Mouse (Mus musculus) forebrain, postnatal 0 days (tissue): ENCODE data around the gene Med10. TPM values are rescaled to one million over a fixed set of nuclear protein-coding genes. Genes with fewer than 3 reads are reported as not detected.

Source experiments
- ATAC-seq: fragments of 200-750 bp; cut with Nextera tagmentation; 2 replicates; pipeline ENCODE4 v1.8.0; 2017; ENCODE audit warnings: mild to moderate bottlenecking, moderate library complexity
- DNase-seq: peaks from one replicate; pipeline ENCODE4 v3.0.0-alpha.2; 2015
- H3K27ac ChIP-seq: fragments of 300-500 bp; sonication (generic); 2 replicates; pipeline ENCODE4 v1.5.1; 2014; ENCODE audit warnings: low read depth, mild to moderate bottlenecking, antibody characterized with exemption, low read length, moderate library complexity, mixed read lengths
- H3K27me3 ChIP-seq: fragments of 300-500 bp; sonication (generic); 2 replicates; pipeline ENCODE4 v1.6.1; 2014; ENCODE audit warnings: mild to moderate bottlenecking, low read length, mixed read lengths; ENCODE audit not compliant: insufficient read depth
- H3K36me3 ChIP-seq: fragments of 300-500 bp; sonication (generic); 2 replicates; pipeline ENCODE4 v1.6.1; 2014; ENCODE audit warnings: mild to moderate bottlenecking, moderate library complexity; ENCODE audit not compliant: insufficient read depth
- H3K4me1 ChIP-seq: fragments of 300-500 bp; sonication (generic); 2 replicates; pipeline ENCODE4 v1.6.1; 2014; ENCODE audit warnings: antibody characterized with exemption; ENCODE audit not compliant: insufficient read depth
- H3K4me2 ChIP-seq: fragments of 300-500 bp; sonication (generic); 2 replicates; pipeline ENCODE4 v1.6.1; 2014; ENCODE audit warnings: low read depth, mild to moderate bottlenecking, moderate library complexity
- H3K4me3 ChIP-seq: fragments of 300-500 bp; sonication (generic); 2 replicates; pipeline ENCODE4 v1.5.1; 2014; ENCODE audit warnings: low read depth, low read length, mixed read lengths
- H3K9ac ChIP-seq: fragments of 300-500 bp; sonication (generic); 2 replicates; pipeline ENCODE4 v1.6.1; 2014; ENCODE audit warnings: mild to moderate bottlenecking
- H3K9me3 ChIP-seq: fragments of 300-500 bp; sonication (generic); 2 replicates; pipeline ENCODE4 v1.6.1; 2016; ENCODE audit warnings: low read length
- CTCF ChIP-seq: sonication (generic); IDR thresholded peaks from 2 replicates; pipeline ENCODE4 v1.5.1; 2016; ENCODE audit warnings: antibody characterized with exemption, control low read depth, low read depth
- WGBS: fragments of 180-500 bp; shearing (Covaris S2); extraction: QIAGEN DNeasy Blood & Tissue Kit; methylation state at CpG from one replicate; pipeline ENCODE4 v1.1.7; 2014; 5-methylcytosine and 5-hydroxymethylcytosine counted together
- polyA plus RNA-seq: library from polyadenylated mRNA; unstranded; fragments of >200 nt; fragmentation: Nextera tagmentation; extraction: Ambion mirVana; gene quantifications from 2 replicates; pipeline ENCODE4 v1.2.1, GENCODE M21; 2015
- total RNA-seq: library from RNA; depleted of rRNA; stranded (reverse); fragments of >200 nt; gene quantifications from 2 replicates; pipeline ENCODE4 v1.2.3, GENCODE M21; 2014

The Med10 gene
- total and polyA plus RNA-seq, 2 experiments from 2014 or later: 58.5 to 174 TPM

- H3K9ac ChIP-seq: no peak overlapping the region
- no peak for TF ChIP-seq CTCF
- no peak overlapping the region for H3K4me2 ChIP-seq
- H3K27ac ChIP-seq: no peak overlapping the region
- WGBS: 83% methylated on average over 4 of the region's 4 CpGs
- H3K4me1 ChIP-seq: no peaks in the 10 kb centered on the region
- ATAC-seq (no peak), DNase-seq (no peak)
- H3K36me3 ChIP-seq: no peaks in the 10 kb centered on the region
- H3K4me3 ChIP-seq: no peak overlapping the region
- no peaks in the 10 kb centered on the region for H3K9me3 ChIP-seq
- H3K27me3 ChIP-seq: no peaks in the 10 kb centered on the region
Observed at GRCm38 (mm10) chr13:69772358-69772757, 29.8 kb upstream of the Med10 start.

DNA sequence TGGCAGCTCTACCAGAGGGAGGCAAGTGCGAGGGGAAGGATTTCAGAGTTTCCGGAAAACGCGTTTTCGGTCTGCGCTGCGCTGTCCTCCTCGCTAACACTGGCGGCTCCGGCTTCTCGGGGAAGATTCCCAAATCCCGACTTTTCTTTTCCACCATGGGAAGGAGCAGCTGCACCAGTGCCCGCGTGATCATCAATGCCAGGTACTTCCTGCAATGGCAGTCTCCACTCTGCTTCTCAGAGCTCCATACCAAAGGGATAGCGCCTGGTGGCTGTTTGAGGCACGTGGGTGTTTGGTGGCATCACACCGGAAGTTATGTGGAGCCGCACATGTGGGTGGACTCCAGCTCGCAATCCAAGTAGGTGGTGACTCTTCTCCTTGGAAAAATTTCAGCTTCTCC is 24.0 kb upstream of the Med10 start:
- Histone ChIP-seq H3K27me3 (no peaks in the 10 kb centered on the region), H3K9ac (no peak overlapping the region), H3K27ac (no peak overlapping the region), H3K36me3 (no peaks in the 10 kb centered on the region), H3K9me3 (no peaks in the 10 kb centered on the region), H3K4me2 (no peak overlapping the region), H3K4me1 (no peaks in the 10 kb centered on the region), H3K4me3 (no peak overlapping the region)
- TF ChIP-seq CTCF: no peak
- ATAC-seq (peak; percentile 56; the same call in 1 of the 2 replicates), DNase-seq (peak; percentile 46)
- WGBS: 85% methylated on average over 19 of the region's 19 CpGs

- no peaks in the 10 kb centered on the region for H3K27me3 ChIP-seq
- no peaks in the 10 kb centered on the region for H3K9me3 ChIP-seq
- H3K36me3 ChIP-seq: no peaks in the 10 kb centered on the region
- H3K4me2 ChIP-seq: no peak overlapping the region
- H3K4me3 ChIP-seq: no peak overlapping the region
- no peak for DNase-seq
- H3K9ac ChIP-seq: no peak overlapping the region
- no peak overlapping the region for H3K27ac ChIP-seq
- ATAC-seq: peak; percentile 36; the same call in 1 of the 2 replicates
- TF ChIP-seq CTCF: no peak
- WGBS: 67% methylated on average over 5 of the region's 5 CpGs
- peaks cover 9% of the 10 kb centered on the region; the same call in 1 of the 2 replicates for H3K4me1 ChIP-seq
Observed at GRCm38 (mm10) chr13:69788704-69789103, 13.5 kb upstream of the Med10 start.

DNA sequence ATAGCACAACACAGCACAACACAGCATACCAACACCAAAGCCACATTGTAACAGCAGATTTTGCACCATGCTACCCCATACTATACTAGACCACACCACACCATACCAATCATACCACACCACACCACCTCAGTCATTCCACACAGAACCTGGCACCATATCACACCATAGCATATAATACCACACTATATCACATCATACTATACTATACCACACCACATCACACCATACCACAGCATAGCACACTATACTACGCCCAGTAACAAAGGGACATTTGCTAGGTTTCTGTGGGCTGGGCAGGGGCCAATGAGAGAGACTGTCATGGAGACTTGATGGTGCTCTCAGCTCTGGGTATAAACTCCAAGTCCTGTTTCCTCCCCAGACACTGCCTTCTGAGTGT is 10.4 kb upstream of the Med10 start:
- Histone ChIP-seq H3K27me3 (no peaks in the 10 kb centered on the region), H3K27ac (no peak overlapping the region), H3K4me3 (no peak overlapping the region), H3K9me3 (no peaks in the 10 kb centered on the region), H3K4me1 (peaks cover 5% of the 10 kb centered on the region; the same call in 1 of the 2 replicates), H3K4me2 (no peak overlapping the region), H3K36me3 (no peaks in the 10 kb centered on the region), H3K9ac (no peak overlapping the region)
- TF ChIP-seq CTCF: no peak
- 78% methylated on average over 1 of the region's 1 CpGs for WGBS
- ATAC-seq (peak; percentile 20; the same call in 1 of the 2 replicates), DNase-seq (no peak)

GRCm38 (mm10) chr13:69792541-69793009 is 9.6 kb upstream of the Med10 start:
- H3K9ac ChIP-seq: no peak overlapping the region
- H3K4me3 ChIP-seq: no peak overlapping the region
- peak overlapping the region; percentile 68 for H3K27ac ChIP-seq
- H3K4me2 ChIP-seq: peak overlapping the region; percentile 21
- peaks cover 5% of the 10 kb centered on the region; the same call in 1 of the 2 replicates for H3K4me1 ChIP-seq
- no peaks in the 10 kb centered on the region for H3K27me3 ChIP-seq
- H3K9me3 ChIP-seq: no peaks in the 10 kb centered on the region
- 35% methylated on average over 12 of the region's 12 CpGs for WGBS
- DNase-seq (peak; percentile 57), ATAC-seq (peak; percentile 76)
- TF ChIP-seq CTCF: no peak
- H3K36me3 ChIP-seq: no peaks in the 10 kb centered on the region

- DNase-seq: no peak
- 64% methylated on average over 7 of the region's 7 CpGs for WGBS
- Histone ChIP-seq H3K4me1 (peaks cover 5% of the 10 kb centered on the region; the same call in 1 of the 2 replicates), H3K36me3 (no peaks in the 10 kb centered on the region), H3K4me2 (no peak overlapping the region), H3K9me3 (no peaks in the 10 kb centered on the region), H3K27ac (no peak overlapping the region), H3K9ac (no peak overlapping the region), H3K4me3 (no peak overlapping the region), H3K27me3 (no peaks in the 10 kb centered on the region)
- no peak for TF ChIP-seq CTCF
- ATAC-seq: no peak
Observed at GRCm38 (mm10) chr13:69794808-69795207, 7.4 kb upstream of the Med10 start.

DNA sequence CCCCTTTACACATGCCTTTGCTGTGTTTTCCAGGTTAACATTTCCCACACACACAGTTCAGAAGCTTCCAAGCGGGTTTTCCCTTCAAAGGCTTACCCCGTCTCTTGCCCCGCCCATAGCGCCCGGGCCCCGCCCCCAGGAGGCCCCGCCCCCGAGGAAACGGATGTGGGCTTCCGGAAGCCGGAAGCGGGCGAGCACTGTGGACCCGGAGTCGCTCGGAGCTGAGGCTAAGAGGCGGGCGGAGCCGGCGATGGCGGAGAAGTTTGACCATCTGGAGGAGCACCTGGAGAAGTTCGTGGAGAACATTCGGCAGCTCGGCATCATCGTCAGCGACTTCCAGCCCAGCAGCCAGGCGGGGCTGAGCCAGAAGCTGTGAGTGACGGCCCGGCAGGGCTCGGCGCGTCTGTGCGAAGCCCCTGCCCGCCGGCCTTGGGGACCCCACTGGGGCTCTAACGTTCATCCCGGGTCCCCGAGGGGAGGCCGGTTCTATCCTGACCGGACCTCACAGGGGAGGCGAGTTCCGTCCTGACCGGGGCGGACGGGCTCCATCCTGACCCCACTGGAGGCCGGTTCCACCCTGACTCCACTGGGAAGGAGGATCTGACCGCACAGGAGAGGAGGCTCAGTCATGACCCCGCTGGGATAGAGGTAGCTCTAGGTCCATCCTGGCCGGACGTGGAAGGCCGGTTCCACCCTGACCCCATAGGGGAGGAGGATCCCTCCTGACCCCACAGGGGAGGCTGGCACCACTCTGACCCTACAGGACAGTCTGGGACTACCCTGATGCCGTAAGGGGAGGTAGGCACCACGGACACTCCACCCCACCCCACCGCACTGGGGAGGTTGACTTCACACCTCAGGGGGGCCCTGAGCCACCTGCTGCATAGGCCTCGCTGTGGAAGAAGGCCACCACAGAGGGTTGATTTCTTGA is 7.8 kb downstream of the Med10 start:
- no peak for TF ChIP-seq CTCF
- Histone ChIP-seq H3K4me3 (peak overlapping the region; percentile 89), H3K27me3 (no peaks in the 10 kb centered on the region), H3K4me2 (peak overlapping the region; percentile 100), H3K27ac (peak overlapping the region; percentile 74), H3K4me1 (peaks cover 9% of the 10 kb centered on the region), H3K36me3 (peaks cover 29% of the 10 kb centered on the region), H3K9ac (peak overlapping the region; percentile 87), H3K9me3 (no peaks in the 10 kb centered on the region)
- 1% methylated on average over 55 of the region's 55 CpGs for WGBS
- DNase-seq (peak; percentile 90), ATAC-seq (peak; percentile 97)
